Mouse (Mus musculus) brain, embryonic 18.5 days (tissue): ENCODE measurements at regions not wholly inside any gene's neighbourhood (a gene's known extent, or its start where the extent isn't known, plus 50 kb on each side); places are given as distances from the start of the nearest gene placed in this dataset.
"Not testable (repeated sequence)": the region's sequence is repeated elsewhere in the genome, so short reads cannot be mapped to it uniquely, and the experiment has no call there.

Experiments used
- DNase-seq: peaks from one replicate; pipeline ENCODE4 v3.0.0-alpha.2; 2012; ENCODE audit warnings: low read depth, low spot score

- no peak for DNase-seq
Observed at GRCm38 (mm10) chr2:168424277-168425099, 143.0 kb upstream of the Kcng1 start.

GRCm38 (mm10) chr2:168423551-168423950, 142.0 kb upstream of the Kcng1 start:
- DNase-seq: no peak

- no peak for DNase-seq
Observed at GRCm38 (mm10) chr2:168415140-168415539, 133.6 kb upstream of the Kcng1 start.

- no peak for DNase-seq
Observed at GRCm38 (mm10) chr2:168414110-168414872, 132.8 kb upstream of the Kcng1 start.

- DNase-seq: no peak
Observed at GRCm38 (mm10) chr2:168412853-168413252, 131.3 kb upstream of the Kcng1 start.

- DNase-seq: no peak
Observed at GRCm38 (mm10) chr2:168402782-168403513, 121.4 kb upstream of the Kcng1 start.

GRCm38 (mm10) chr2:168399088-168399709, 117.7 kb upstream of the Kcng1 start:
- no peak for DNase-seq

GRCm38 (mm10) chr2:168396316-168396715, 114.8 kb upstream of the Kcng1 start:
- DNase-seq: no peak

- no peak for DNase-seq
Observed at GRCm38 (mm10) chr2:168393341-168393740, 111.8 kb upstream of the Kcng1 start.

- DNase-seq: not testable (repeated sequence)
Observed at GRCm38 (mm10) chr2:168392171-168392570, 110.6 kb upstream of the Kcng1 start.

- no peak for DNase-seq
Observed at GRCm38 (mm10) chr2:168380606-168381005, 99.1 kb upstream of the Kcng1 start.

- no peak for DNase-seq
Observed at GRCm38 (mm10) chr2:168372356-168372755, 90.8 kb upstream of the Kcng1 start.

GRCm38 (mm10) chr2:168371245-168371644, 89.7 kb upstream of the Kcng1 start:
- no peak for DNase-seq

GRCm38 (mm10) chr2:168359200-168359599, 77.7 kb upstream of the Kcng1 start:
- DNase-seq: no peak

GRCm38 (mm10) chr2:168358551-168358950, 77.0 kb upstream of the Kcng1 start:
- no peak for DNase-seq

GRCm38 (mm10) chr2:168357815-168358214, 76.3 kb upstream of the Kcng1 start:
- DNase-seq: no peak

- DNase-seq: no peak
Observed at GRCm38 (mm10) chr2:168354397-168354796, 72.9 kb upstream of the Kcng1 start.

GRCm38 (mm10) chr2:168352626-168353025, 71.1 kb upstream of the Kcng1 start:
- DNase-seq: no peak

GRCm38 (mm10) chr2:168352194-168352593, 70.7 kb upstream of the Kcng1 start:
- DNase-seq: no peak

- DNase-seq: no peak
Observed at GRCm38 (mm10) chr2:168345384-168345783, 63.8 kb upstream of the Kcng1 start.

- peak; percentile 74 for DNase-seq
Observed at GRCm38 (mm10) chr2:168343705-168344104, 62.2 kb upstream of the Kcng1 start.

GRCm38 (mm10) chr2:168338819-168339218, 57.3 kb upstream of the Kcng1 start:
- no peak for DNase-seq
